Comparison of ENCODE assay signal across 21 mouse cellular contexts in genomic region chr16:55738741-55739140, GRCm38 (mm10).
DNase-seq lines count a peak whose midpoint lies in the region; TF ChIP-seq lines count a peak whose summit lies in the region.
"Had no signal": no experiment of that assay in that cellular context is flagged by ENCODE, and none has a peak within 500 bp of the region (broad histone marks: within the 10 kb centered on the region; RNA-seq: fewer than 3 reads in every experiment).

No protein-coding gene starts in this region.

- H3K27ac ChIP-seq in heart, adult 2 months: no peak overlapping the region
- H3K27ac ChIP-seq: embryonic facial prominence, embryonic 10.5 days; embryonic facial prominence, embryonic 13.5 days; forebrain, embryonic 12.5 days; forebrain, embryonic 15.5 days; hindbrain, embryonic 12.5 days; hindbrain, embryonic 15.5 days had no signal

- intact Hi-C loops in heart, adult 2 months (cut with DNase I): no loop called here

- no peak for TF ChIP-seq CTCF in heart, adult 2 months (IDR thresholded peaks at IDR 0.05)

- TF ChIP-seq POLR2A in heart, adult 2 months (IDR thresholded peaks at IDR 0.05; ENCODE audit: insufficient read depth, low read depth, low read length): no peak

- H3K36me3 ChIP-seq in heart, adult 2 months (ENCODE audit: control insufficient read depth, insufficient read depth, low read length): no peaks in the 10 kb centered on the region
- H3K36me3 ChIP-seq: embryonic facial prominence, embryonic 10.5 days; embryonic facial prominence, embryonic 13.5 days; forebrain, embryonic 12.5 days; forebrain, embryonic 15.5 days; hindbrain, embryonic 12.5 days; hindbrain, embryonic 15.5 days had no signal

- H3K9ac ChIP-seq in heart, adult 2 months (ENCODE audit: low read depth, low read length): no peak overlapping the region
- H3K9ac ChIP-seq: embryonic facial prominence, embryonic 13.5 days; forebrain, embryonic 12.5 days; forebrain, embryonic 15.5 days; hindbrain, embryonic 12.5 days; hindbrain, embryonic 15.5 days had no signal

- TF ChIP-seq EP300 in heart, adult 2 months (IDR thresholded peaks at IDR 0.05; ENCODE audit: insufficient read depth, low read depth, low read length): no peak

- H3K4me3 ChIP-seq in heart, adult 2 months: no peak overlapping the region
- H3K4me3 ChIP-seq: embryonic facial prominence, embryonic 10.5 days; embryonic facial prominence, embryonic 13.5 days; erythroblast, embryonic 14.5 days; forebrain, embryonic 12.5 days; forebrain, embryonic 15.5 days; hindbrain, embryonic 12.5 days; hindbrain, embryonic 15.5 days had no signal

- H3K27me3 ChIP-seq in heart, adult 2 months (ENCODE audit: control insufficient read depth, insufficient read depth, low read length): no peaks in the 10 kb centered on the region
- H3K27me3 ChIP-seq: embryonic facial prominence, embryonic 13.5 days; forebrain, embryonic 12.5 days; forebrain, embryonic 15.5 days; hindbrain, embryonic 12.5 days; hindbrain, embryonic 15.5 days had no signal

- DNase-seq in heart, adult 11 months: peak; percentile 61
- DNase-seq in heart, adult 2 months: no peak
- DNase-seq in kidney, adult 9 months: peak; percentile 38
- no peak for DNase-seq in kidney, adult 18-20 months
- peak; percentile 20 to 24 for DNase-seq in kidney, postnatal 36 days
- DNase-seq in kidney, postnatal 10 days: no peak
- DNase-seq: adrenal gland, adult 8-10 months; adrenal gland, postnatal 25 days; cerebellum, adult 11-12 months; cerebellum, adult 8-10 months; cerebellum, postnatal 10 days; cerebellum, postnatal 36 days; embryo, embryonic 11 days; gastrocnemius, postnatal 25 days had no signal

- H3K4me1 ChIP-seq in heart, adult 2 months (ENCODE audit: control insufficient read depth, insufficient read depth, low read length): no peaks in the 10 kb centered on the region
- H3K4me1 ChIP-seq: embryonic facial prominence, embryonic 10.5 days; embryonic facial prominence, embryonic 13.5 days; forebrain, embryonic 12.5 days; forebrain, embryonic 15.5 days; hindbrain, embryonic 12.5 days; hindbrain, embryonic 15.5 days had no signal

- H3K79me2 ChIP-seq in heart, adult 2 months (replicated peaks; ENCODE audit: control insufficient read depth, insufficient read depth, low read length): no peaks in the 10 kb centered on the region

- 79% methylated on average over 4 of the region's 4 CpGs for WGBS in heart, adult 2 months

Comparison
In these comparisons a context has a peak if more than half of its experiments do, and no peak if none do; other contexts are left out.
1. DNase-seq: peak in heart, adult 11 months (single experiment), kidney, adult 9 months (single experiment) and kidney, postnatal 36 days (2 of 2); none in heart, adult 2 months (0 of 2), kidney, adult 18-20 months (single experiment) and kidney, postnatal 10 days (single experiment).